Mouse (Mus musculus) layer of hippocampus, adult 11-12 months (tissue): ENCODE measurements at regions not wholly inside any gene's neighbourhood (a gene's known extent, or its start where the extent isn't known, plus 50 kb on each side); places are given as distances from the start of the nearest gene placed in this dataset.

ENCODE experiments used
- DNase-seq: peaks from one replicate; pipeline ENCODE4 v3.0.0; 2022; ENCODE audit warnings: low spot score

- no peak for DNase-seq
Measured at GRCm38 (mm10) chr12:15741219-15741618, 75.5 kb downstream of the Trib2 start.

DNA sequence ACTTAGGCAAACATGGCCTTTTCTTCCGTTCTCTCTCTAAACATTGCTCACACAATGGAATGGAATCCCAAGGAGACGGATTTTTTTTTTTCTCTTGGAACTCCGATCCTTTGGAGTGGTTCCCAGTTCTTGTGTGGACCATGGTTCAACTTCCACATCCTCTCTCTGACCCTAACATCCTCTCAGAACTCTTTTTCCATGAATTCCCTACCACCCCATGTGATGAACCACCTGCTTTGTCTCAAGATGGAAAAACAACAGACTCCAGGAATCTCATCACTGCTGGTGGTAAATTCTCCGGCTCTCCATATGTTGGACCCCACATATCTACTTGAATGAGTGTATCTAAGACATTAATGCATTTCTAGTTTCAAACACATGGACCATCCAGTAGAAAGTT, 77.7 kb downstream of the Trib2 start:
- no peak for DNase-seq

DNA sequence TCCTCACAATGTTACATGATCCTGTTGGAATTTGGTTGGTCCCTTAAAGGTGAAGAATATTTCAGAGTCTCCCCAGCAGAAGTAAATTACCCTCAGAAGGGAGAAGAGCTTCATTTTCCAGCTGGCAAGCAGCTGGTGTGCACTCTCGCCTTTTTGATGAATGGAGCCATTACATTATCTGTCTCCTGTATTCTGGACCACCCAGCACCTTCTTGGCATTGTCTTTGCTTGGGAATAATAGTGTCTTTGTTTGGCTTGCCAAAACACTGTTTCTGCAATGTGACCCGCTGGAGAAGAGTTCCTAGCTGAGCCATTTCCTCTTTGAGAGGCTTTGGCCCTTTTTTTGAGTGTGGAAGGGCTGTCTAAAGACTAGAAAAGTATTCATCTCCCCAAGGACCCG, 85.5 kb downstream of the Trib2 start:
- DNase-seq: peak; percentile 6

DNA sequence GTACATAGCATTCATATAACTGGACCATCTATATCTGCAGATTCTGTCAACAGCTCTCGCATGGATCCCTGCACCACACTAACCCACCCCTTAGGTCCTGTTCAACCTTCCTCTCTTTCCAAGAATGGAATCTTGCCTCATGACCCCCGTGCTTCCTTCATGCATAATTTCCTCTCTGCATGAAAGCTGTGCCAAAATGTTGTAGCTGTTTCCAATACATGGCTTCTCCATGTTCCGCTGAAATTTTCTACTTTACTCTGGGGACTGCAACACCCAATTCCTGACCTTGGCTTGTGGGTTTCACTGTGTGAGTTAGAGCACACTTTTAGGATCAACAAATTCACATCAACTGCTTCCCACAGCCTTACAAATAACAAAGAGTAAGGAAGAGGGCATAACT, 87.0 kb downstream of the Trib2 start:
- DNase-seq: no peak

DNA sequence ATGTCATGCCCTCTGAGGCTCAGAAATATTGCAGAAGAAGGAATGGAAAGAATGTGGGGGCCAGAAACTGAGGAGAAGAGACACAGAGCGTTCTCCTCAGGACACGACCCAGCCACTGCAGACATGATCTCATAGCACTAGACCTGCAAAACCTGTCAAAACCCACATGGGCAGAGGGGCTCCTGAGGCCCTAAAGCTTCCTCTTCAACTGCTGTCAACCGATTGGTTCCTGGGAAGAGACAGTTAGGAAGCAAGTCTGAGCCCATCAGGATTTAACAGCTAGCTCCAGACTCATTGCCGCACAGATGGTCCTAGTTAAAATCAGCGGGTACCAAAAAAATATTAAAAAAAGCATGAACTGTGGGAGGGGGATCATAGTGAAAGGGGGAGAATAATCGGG, 93.2 kb downstream of the Trib2 start:
- no peak for DNase-seq

GRCm38 (mm10) chr12:15722161-15722560, 94.6 kb downstream of the Trib2 start:
- no peak for DNase-seq

DNA sequence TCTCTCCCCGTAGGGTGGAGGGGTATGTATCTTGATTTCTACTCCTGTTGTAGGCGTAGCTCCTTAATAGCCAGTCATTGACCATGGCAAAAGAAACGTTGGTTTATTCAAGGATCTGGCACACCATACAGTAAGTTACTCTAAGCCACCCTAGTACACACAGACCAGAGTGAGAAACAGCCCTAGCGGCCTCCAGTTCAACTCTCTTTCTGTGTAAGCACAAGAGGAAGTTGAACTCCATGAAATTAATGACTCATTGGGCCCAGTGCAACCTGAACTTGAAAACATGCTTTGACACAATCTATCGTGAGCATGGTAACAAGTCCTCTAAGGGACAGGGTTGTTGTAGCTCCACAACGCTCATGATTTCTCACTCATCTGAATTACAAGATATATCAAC, 96.6 kb downstream of the Trib2 start:
- no peak for DNase-seq

DNA sequence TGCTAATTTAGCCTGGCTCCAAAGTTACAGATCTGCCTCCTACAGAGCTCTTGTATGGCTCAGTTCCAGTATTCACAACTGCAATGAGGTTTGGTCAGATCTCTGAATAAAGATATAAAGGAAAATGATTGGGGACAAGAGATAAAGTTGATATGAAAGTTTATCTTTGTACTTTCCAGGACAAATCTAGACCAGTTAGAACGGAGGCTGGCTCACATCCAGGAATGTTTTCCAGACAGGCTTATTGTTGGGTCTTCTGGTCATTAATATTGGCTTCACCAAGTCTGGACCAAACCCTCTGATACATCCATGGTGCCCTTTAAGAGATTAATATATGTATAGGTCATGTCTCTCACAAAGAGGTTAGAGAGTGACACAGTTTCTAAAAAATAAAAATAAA, 97.9 kb downstream of the Trib2 start:
- DNase-seq: no peak

GRCm38 (mm10) chr12:15717989-15718388, 98.7 kb downstream of the Trib2 start:
- DNase-seq: no peak

DNA sequence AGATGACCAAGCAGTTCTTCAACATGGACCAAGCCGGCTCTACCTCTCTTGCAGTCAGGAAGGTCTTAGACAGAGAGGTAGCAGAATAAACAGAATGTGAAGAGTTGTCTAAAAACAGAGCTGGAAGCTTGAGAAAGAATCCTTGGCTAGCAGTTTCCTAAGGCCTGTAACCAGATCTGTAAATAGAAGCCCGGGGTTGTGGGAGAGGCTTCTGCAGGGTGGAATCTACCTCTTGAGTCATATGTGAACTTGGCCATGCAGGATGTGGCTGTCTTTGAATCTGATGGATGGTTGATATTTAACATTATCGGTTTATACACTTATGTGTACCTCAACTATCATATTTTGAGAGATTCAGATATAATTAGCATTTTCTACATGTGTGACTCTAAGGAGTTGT, 99.4 kb downstream of the Trib2 start:
- DNase-seq: no peak

- no peak for DNase-seq
Measured at GRCm38 (mm10) chr12:15713623-15714022, 103.1 kb downstream of the Trib2 start.

DNA sequence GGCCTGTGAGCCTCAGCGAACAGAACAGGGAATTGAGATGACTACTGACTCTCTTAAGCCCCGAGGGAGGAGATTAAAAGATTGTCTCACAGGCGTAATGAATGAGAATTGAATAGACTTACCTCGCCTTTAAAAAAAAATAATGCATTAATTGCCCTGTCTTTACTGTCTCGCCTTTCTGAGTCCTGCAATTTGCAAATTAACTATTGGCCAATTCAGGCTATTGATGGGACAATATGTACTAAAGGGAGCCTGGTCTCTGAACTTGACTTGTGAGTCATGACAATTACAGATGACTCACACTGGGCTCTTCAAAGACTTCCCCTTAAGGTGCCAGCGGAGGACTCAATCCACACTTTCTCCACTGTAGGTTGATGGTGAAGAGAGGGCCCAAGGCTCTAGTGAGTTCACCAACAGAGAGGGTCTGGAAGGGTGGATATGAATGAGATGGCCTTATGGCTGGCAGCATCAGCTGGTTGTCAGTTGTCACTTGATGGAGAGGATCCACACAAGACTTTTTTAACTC, 109.1 kb downstream of the Trib2 start:
- no peak for DNase-seq

DNA sequence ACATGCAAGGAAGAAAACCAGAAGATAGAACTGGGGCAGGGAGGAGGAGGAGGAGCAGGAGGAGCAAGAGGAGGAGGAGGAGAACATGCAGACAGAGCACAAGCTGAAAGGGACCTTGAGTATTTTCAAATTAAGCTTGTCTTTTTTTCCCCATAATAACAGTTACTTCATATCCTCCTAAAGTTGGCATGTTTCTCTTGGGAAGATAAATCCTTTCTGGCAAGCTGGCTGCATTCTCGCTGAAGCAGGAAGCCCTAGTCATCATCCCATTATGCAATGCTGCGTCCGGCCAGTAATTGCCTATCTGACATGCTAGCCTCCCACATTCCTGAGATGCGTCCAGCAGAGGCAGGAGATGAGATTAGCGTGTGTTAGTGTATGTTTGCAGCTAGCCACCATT, 112.3 kb downstream of the Trib2 start:
- peak; percentile 9 for DNase-seq

GRCm38 (mm10) chr12:15702137-15702536, 114.6 kb downstream of the Trib2 start:
- no peak for DNase-seq

- no peak for DNase-seq
Measured at GRCm38 (mm10) chr12:15698829-15699228, 117.9 kb downstream of the Trib2 start.

GRCm38 (mm10) chr12:15698042-15698771, 118.5 kb downstream of the Trib2 start:
- DNase-seq: no peak

GRCm38 (mm10) chr12:15688342-15688741, 128.4 kb downstream of the Trib2 start:
- DNase-seq: no peak

DNA sequence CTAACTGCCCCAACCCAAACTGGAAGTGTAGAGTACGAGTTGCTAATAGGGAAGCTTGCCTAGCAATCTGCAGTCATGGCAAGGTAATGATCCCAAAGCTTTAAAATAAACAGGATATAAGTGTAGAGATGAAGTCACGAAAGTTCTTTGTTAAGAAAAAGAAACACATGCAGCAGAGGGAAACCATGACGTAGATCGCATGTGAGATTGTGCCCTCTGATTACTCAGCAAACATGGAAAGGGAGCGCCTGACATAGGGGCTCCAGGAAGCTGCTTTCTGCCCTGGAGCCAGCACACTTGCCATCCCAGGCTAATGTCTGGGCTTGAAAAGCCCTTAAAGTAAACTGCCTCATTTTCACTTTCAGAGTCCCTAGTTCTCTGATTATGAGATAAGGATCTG, 132.4 kb downstream of the Trib2 start:
- no peak for DNase-seq

DNA sequence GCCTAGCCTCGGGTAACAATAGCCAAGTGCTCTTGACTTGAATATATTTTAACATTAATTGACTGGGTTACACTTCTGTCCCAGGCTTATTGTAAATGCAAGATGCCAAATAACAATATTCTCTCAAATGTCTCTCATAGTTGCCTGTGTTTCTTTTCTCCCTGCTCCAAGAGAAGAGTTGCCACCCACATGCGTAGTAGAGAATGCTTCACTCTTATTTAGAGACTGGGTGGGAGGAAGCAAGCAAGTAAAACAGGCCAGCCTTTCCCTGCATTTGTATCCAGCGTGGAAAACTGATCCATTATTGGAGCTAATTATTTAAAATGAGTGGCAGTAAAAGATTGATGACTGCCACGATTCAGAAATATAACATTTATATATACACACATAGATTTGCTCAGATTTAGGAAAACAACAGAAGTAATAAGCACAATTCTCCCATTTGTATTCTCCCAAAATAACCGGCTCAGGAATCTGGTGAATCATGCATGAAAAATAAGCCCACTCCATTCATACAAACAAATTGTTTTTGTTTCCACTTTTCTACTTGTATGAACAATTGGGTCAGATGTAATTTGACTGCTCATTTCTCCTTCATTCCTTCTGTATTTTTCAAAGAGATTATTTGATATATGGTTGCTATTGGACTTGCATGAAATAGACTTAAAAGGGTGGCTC, 134.9 kb downstream of the Trib2 start:
- no peak for DNase-seq

DNA sequence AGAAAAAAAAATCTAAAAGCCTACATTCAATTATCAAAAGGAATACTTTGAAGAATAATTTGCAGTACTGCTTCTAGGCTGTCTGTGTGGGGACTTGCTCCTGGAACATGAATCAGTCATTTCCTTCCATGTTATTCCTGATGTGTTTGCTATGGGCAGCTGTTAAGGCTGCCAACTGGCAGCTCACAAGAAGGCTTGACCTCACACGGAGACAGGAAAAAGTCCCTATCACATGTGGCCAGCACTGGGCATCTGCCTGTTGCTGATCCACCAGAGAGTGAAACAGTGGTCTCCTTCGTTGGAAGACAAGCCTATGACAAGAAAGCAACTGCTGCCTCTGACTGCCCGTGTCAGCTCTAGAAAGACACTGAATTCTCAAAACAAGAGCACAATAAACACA, 140.6 kb downstream of the Trib2 start:
- DNase-seq: no peak

DNA sequence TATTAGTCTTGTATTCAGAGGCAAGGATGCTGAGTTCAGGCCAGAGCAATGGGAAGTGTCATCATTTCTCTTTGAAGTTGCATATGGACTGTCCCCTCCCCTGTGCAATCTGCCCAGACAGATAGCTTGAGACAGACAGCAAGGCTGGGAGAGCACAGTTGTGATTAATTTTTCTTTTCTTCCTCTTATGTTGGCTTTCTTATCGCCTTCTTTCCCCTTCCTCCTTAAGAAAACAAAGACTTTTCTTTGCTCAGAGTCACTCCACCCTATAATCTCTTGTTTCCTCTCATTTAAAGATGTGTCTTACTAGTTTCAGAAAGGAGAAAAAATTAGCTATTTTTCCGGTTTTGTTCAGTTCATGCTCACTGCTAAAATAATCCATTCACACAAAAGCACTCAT, 157.0 kb downstream of the Trib2 start:
- no peak for DNase-seq

GRCm38 (mm10) chr12:15659332-15659731, 157.4 kb downstream of the Trib2 start:
- DNase-seq: no peak

DNA sequence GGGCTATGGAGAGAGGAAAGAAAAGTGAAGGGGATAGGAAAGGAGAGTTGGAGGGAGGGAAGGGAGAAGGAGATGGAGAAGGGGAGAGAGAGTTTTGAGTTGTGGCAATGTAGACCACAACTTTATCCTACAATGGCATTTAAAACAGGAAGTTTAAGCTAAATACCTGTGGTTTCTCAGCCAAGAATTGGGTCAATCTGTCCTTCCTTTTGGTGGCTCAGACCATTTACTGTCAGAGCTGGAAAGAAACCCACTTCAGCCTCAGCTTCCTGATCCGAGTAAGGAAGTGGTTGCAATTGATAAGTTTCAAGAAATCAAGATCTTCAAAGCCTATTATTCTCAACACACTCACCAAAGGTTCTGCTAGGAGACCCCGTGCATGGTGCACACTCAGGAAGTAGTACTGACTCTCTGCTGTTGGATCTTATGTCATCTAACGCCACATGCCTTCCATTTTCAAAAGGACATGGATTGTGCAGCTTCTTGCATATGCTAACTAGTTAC, 158.9 kb downstream of the Trib2 start:
- no peak for DNase-seq

GRCm38 (mm10) chr12:15654585-15654984, 162.1 kb downstream of the Trib2 start:
- DNase-seq: no peak
